Comparison of ENCODE assay signal across 8 mouse cellular contexts in genomic region chr10:42291360-42291759, GRCm38 (mm10). TPM values are rescaled to one million over a fixed set of nuclear protein-coding genes. Genes with fewer than 3 reads are reported as not detected.
A peak's percentile ranks its signal among the peaks of the same experiment; 100 is the strongest.
DNase-seq lines count a peak whose midpoint lies in the region; ATAC-seq lines count a peak whose summit lies in the region.

No protein-coding gene starts in this region.

- ATAC-seq in forebrain, embryonic 15.5 days (replicated peaks): no peak
- ATAC-seq in embryonic facial prominence, embryonic 14.5 days (ENCODE audit: low read depth): no peak
- ATAC-seq in liver, embryonic 16.5 days (ENCODE audit: low read depth): peak; percentile 24; the same call in 1 of the 2 replicates

- peaks cover 5% of the 10 kb centered on the region for H3K9me3 ChIP-seq in forebrain, embryonic 10.5 days
- H3K9me3 ChIP-seq in forebrain, embryonic 15.5 days: no peaks in the 10 kb centered on the region
- peaks cover under 1% of the 10 kb centered on the region; the same call in 1 of the 2 replicates for H3K9me3 ChIP-seq in embryonic facial prominence, embryonic 14.5 days (ENCODE audit: control insufficient read depth, low read length)
- H3K9me3 ChIP-seq in liver, embryonic 16.5 days (replicated peaks; ENCODE audit: control insufficient read depth, low read length): no peaks in the 10 kb centered on the region

- no peak overlapping the region for H3K4me3 ChIP-seq in forebrain, embryonic 10.5 days
- no peak overlapping the region for H3K4me3 ChIP-seq in forebrain, embryonic 15.5 days
- no peak overlapping the region for H3K4me3 ChIP-seq in embryonic facial prominence, embryonic 14.5 days (ENCODE audit: low read depth, low read length)
- no peak overlapping the region for H3K4me3 ChIP-seq in liver, embryonic 16.5 days (ENCODE audit: low read depth, low read length)

- no peaks in the 10 kb centered on the region for H3K27me3 ChIP-seq in forebrain, embryonic 10.5 days (ENCODE audit: poor library complexity, severe bottlenecking)
- H3K27me3 ChIP-seq in forebrain, embryonic 15.5 days: no peaks in the 10 kb centered on the region
- no peaks in the 10 kb centered on the region for H3K27me3 ChIP-seq in embryonic facial prominence, embryonic 14.5 days (replicated peaks; ENCODE audit: control insufficient read depth, insufficient read depth, low read length)
- H3K27me3 ChIP-seq in liver, embryonic 16.5 days (ENCODE audit: control insufficient read depth, insufficient read depth, low read depth, low read length): no peaks in the 10 kb centered on the region

- DNase-seq in forebrain, embryonic 10.5 days (ENCODE audit: extremely low spot score, low spot score): peak; percentile 44
- DNase-seq in right cerebral cortex, postnatal 14 days: peak; percentile 62
- DNase-seq in right cerebral cortex, adult 18-20 months: no peak
- peak; percentile 25 for DNase-seq in embryonic facial prominence, embryonic 14.5 days (ENCODE audit: low spot score)
- peak; percentile 64 to 79 for DNase-seq in spleen, postnatal 14 days (ENCODE audit: low spot score in 2 of 2)
- DNase-seq in right cerebral cortex, adult 2 months (ENCODE audit: low spot score in 2 of 2): no peak

- no peak overlapping the region for H3K9ac ChIP-seq in forebrain, embryonic 15.5 days (replicated peaks)
- no peak overlapping the region for H3K9ac ChIP-seq in embryonic facial prominence, embryonic 14.5 days (ENCODE audit: low read depth, low read length)
- no peak overlapping the region for H3K9ac ChIP-seq in liver, embryonic 16.5 days (ENCODE audit: low read depth, low read length)

- no peaks in the 10 kb centered on the region for H3K36me3 ChIP-seq in forebrain, embryonic 10.5 days (replicated peaks)
- H3K36me3 ChIP-seq in forebrain, embryonic 15.5 days: no peaks in the 10 kb centered on the region
- H3K36me3 ChIP-seq in embryonic facial prominence, embryonic 14.5 days (ENCODE audit: control insufficient read depth, insufficient read depth, low read length): no peaks in the 10 kb centered on the region
- no peaks in the 10 kb centered on the region for H3K36me3 ChIP-seq in liver, embryonic 16.5 days (ENCODE audit: control insufficient read depth, insufficient read depth)

- H3K27ac ChIP-seq in forebrain, embryonic 10.5 days: no peak overlapping the region
- no peak overlapping the region for H3K27ac ChIP-seq in forebrain, embryonic 15.5 days (replicated peaks)
- H3K27ac ChIP-seq in embryonic facial prominence, embryonic 14.5 days (replicated peaks; ENCODE audit: low read depth, low read length): no peak overlapping the region
- H3K27ac ChIP-seq in liver, embryonic 16.5 days (ENCODE audit: low read length): no peak overlapping the region

- no peak overlapping the region for H3K4me2 ChIP-seq in forebrain, embryonic 15.5 days (replicated peaks)
- no peak overlapping the region for H3K4me2 ChIP-seq in embryonic facial prominence, embryonic 14.5 days (ENCODE audit: low read depth, low read length)
- no peak overlapping the region for H3K4me2 ChIP-seq in liver, embryonic 16.5 days (ENCODE audit: low read depth, low read length)

- 61% methylated on average over 5 of the region's 5 CpGs for WGBS in forebrain, embryonic 10.5 days
- 58% methylated on average over 5 of the region's 5 CpGs for WGBS in forebrain, embryonic 15.5 days
- 62% methylated on average over 5 of the region's 5 CpGs for WGBS in embryonic facial prominence, embryonic 14.5 days
- 51% methylated on average over 5 of the region's 5 CpGs for WGBS in liver, embryonic 16.5 days (ENCODE audit: insufficient replicate concordance)

- H3K4me1 ChIP-seq in forebrain, embryonic 10.5 days: 0 out of 2 replicates have a peak, but pooled peaks cover 5% of the 10 kb centered on the region
- H3K4me1 ChIP-seq in forebrain, embryonic 15.5 days: no peaks in the 10 kb centered on the region
- H3K4me1 ChIP-seq in embryonic facial prominence, embryonic 14.5 days (ENCODE audit: control insufficient read depth, insufficient read depth, low read length): no peaks in the 10 kb centered on the region
- H3K4me1 ChIP-seq in liver, embryonic 16.5 days (ENCODE audit: control insufficient read depth, low read depth, low read length): peaks cover 10% of the 10 kb centered on the region

RNA-seq across cellular contexts. Expression of gene Foxo3, which starts 14.8 kb away (rescaled TPM):
- 2.1 and 2.3 TPM in 2 replicates for polyA plus RNA-seq in forebrain, embryonic 10.5 days (2016; fragmentation: Nextera tagmentation; extraction: Ambion mirVana)
- 4.6 and 5.3 TPM in 2 replicates for polyA plus RNA-seq in forebrain, embryonic 15.5 days (2015; fragmentation: Nextera tagmentation; extraction: Ambion mirVana)
- 10.4 and 12.3 TPM in 2 replicates for polyA plus RNA-seq in embryonic facial prominence, embryonic 14.5 days (2014; fragmentation: Nextera tagmentation; extraction: Ambion mirVana)
- polyA plus RNA-seq in liver, embryonic 16.5 days (2015; fragmentation: Nextera tagmentation; extraction: Ambion mirVana): 12.7 and 13.7 TPM in 2 replicates

Comparison
In these comparisons a context has a peak if more than half of its experiments do, and no peak if none do; other contexts are left out.
1. DNase-seq: peak in forebrain, embryonic 10.5 days (single experiment), right cerebral cortex, postnatal 14 days (single experiment), embryonic facial prominence, embryonic 14.5 days (single experiment) and spleen, postnatal 14 days (2 of 2); none in right cerebral cortex, adult 18-20 months (single experiment) and right cerebral cortex, adult 2 months (0 of 2).